Mouse (Mus musculus): ENCODE measurements around the gene Ilk. TPM values are rescaled to one million over a fixed set of nuclear protein-coding genes. Genes with fewer than 3 reads are reported as not detected.

Gene Ilk
- polyA plus RNA-seq (2015; fragmentation: Nextera tagmentation; extraction: Ambion mirVana): 95.1 and 103 TPM in 2 replicates

DNA sequence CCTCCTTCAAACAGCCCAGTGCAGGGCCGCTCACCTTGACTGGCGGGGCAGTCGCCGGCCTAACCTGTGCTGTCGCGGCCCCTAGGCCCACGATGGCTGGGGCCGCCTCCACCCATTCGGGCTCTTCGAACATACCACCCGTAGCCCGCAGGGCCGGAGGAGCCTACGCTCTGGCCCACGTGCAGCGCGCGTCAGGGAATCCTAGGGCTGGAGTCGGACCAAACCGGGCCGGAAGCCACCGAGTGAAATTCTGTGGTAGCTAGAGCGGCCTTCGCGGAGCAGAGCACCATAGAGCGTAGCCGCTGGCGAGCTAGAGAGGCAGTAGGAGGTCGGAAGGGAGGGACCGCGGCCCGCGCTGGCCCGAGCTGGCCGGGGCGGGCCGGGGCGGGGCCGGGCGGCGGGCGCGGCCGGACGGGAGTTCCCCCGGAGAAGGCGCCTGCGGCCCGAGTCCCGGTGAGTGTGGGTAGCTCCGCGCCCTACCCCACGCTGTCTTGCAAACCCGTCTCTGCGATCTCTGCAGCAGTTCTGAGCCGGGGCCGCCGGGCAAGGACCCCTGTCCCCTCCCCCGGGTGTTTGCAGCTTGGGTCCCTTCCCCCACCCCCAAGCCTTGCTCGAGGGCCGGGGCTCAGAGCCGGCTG, at the start of gene Ilk:
Gene Ilk, plus strand, starts transcription at position 329 of the 638 bp plus-strand sequence.
- Histone ChIP-seq H3K27ac (ENCODE audit: low read depth) (peak within 1 kb of the TSS; percentile 97), H3K9me3 (ENCODE audit: low read length) (no peaks in the 10 kb centered on the region), H3K4me2 (ENCODE audit: low read depth, low read length) (peak within 1 kb of the TSS; percentile 98), H3K27me3 (ENCODE audit: insufficient read depth, low read length) (no peaks in the 10 kb centered on the region), H3K4me1 (ENCODE audit: insufficient read depth) (peaks cover 22% of the 10 kb centered on the region), H3K9ac (replicated peaks) (peak within 1 kb of the TSS; percentile 96), H3K36me3 (replicated peaks; ENCODE audit: insufficient read depth, low read length) (peaks cover 49% of the 10 kb centered on the region), H3K4me3 (ENCODE audit: low read depth, low read length) (peak within 1 kb of the TSS; percentile 94)
- ATAC-seq: peak; percentile 99
- under 1% methylated on average over 62 of the region's 62 CpGs for WGBS (ENCODE audit: insufficient replicate concordance)
- peak; percentile 92 for DNase-seq
- TF ChIP-seq EP300 (IDR thresholded peaks at IDR 0.05; ENCODE audit: low read depth): no peak
- TF ChIP-seq CTCF (IDR thresholded peaks at IDR 0.05; ENCODE audit: low read depth): no peak

DNA sequence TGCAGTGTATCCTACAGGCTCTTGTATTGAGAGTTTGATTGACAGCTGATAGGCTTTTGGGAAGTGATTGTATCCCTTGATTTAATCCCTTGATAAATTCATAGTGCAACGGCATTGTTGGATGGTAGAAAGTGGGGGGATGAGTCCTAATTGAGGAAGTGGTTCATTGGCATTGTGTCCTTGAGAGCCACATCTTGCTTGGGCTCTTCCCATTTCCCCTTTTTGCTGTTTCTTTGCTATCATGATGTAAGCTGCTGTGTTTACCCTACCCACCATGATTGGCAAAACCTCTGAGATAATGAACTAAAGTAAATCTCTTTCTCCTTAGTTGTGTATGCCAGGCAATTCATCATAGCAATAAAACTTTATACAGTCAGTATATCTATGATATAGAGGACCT, 45.5 kb upstream of the Ilk start:
- no peak for ATAC-seq
- H3K4me2 ChIP-seq (ENCODE audit: low read depth, low read length): no peak overlapping the region
- WGBS (ENCODE audit: insufficient replicate concordance): 31% methylated on average over 1 of the region's 1 CpGs

DNA sequence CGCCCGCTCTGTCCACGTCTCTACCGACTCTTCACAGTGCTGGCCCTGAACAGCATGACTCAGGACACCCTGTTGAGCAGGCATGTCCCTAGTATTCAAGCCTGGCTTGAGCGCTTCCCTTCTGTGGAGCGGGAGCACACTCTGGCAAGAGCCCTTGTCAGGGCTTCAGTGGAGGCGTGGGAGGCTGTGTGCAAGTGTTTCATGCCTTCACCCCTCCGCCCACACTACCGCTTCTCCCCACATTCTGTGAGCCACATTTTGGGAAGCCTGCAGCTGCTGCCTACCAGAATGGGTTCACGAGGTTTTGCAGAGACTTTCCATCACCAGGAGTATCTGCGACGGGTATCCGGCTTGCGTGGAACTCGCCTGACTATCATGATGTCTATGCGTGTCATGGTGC, 33.2 kb upstream of the Ilk start:
- H3K9ac ChIP-seq (replicated peaks): no peak overlapping the region
- H3K36me3 ChIP-seq (replicated peaks; ENCODE audit: insufficient read depth, low read length): no peaks in the 10 kb centered on the region
- TF ChIP-seq CTCF (IDR thresholded peaks at IDR 0.05; ENCODE audit: low read depth) (no peak), EP300 (IDR thresholded peaks at IDR 0.05; ENCODE audit: low read depth) (no peak)
- H3K27me3 ChIP-seq (ENCODE audit: insufficient read depth, low read length): no peaks in the 10 kb centered on the region
- H3K4me2 ChIP-seq (ENCODE audit: low read depth, low read length): no peak overlapping the region
- H3K9me3 ChIP-seq (ENCODE audit: low read length): no peaks in the 10 kb centered on the region
- no peak overlapping the region for H3K4me3 ChIP-seq (ENCODE audit: low read depth, low read length)
- no peak for DNase-seq
- WGBS (ENCODE audit: insufficient replicate concordance): 81% methylated on average over 16 of the region's 16 CpGs
- no peak overlapping the region for H3K27ac ChIP-seq (ENCODE audit: low read depth)
- no peaks in the 10 kb centered on the region for H3K4me1 ChIP-seq (ENCODE audit: insufficient read depth)
- ATAC-seq: no peak

More for the DNA sequence above, 45.5 kb upstream of the Ilk start:
- Histone ChIP-seq H3K27me3 (ENCODE audit: insufficient read depth, low read length) (no peaks in the 10 kb centered on the region), H3K27ac (ENCODE audit: low read depth) (no peak overlapping the region), H3K36me3 (replicated peaks; ENCODE audit: insufficient read depth, low read length) (no peaks in the 10 kb centered on the region), H3K9me3 (ENCODE audit: low read length) (no peaks in the 10 kb centered on the region), H3K4me3 (ENCODE audit: low read depth, low read length) (no peak overlapping the region), H3K9ac (replicated peaks) (no peak overlapping the region), H3K4me1 (ENCODE audit: insufficient read depth) (no peaks in the 10 kb centered on the region)
- TF ChIP-seq EP300 (IDR thresholded peaks at IDR 0.05; ENCODE audit: low read depth): no peak
- TF ChIP-seq CTCF (IDR thresholded peaks at IDR 0.05; ENCODE audit: low read depth): no peak
- no peak for DNase-seq

DNA sequence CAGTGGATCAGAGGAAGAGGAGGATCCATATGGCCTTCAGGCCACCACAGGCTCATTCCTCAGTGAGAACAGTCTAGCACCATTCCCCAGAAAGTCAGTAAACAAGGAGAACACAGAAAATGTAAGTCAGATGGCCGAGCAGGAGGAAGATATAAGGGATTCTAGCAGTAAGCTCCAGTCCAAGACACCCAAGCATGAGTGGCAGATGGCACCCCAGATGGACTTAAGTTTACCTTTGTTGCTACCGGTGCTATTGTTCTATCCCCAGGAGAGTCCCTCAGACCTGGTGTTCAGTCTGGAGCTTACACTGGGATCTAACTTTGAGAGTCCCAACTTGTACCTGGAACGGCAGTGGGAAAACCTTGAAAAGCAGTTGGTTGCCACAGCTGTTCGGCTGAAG, 32.6 kb upstream of the Ilk start:
- no peak for ATAC-seq
- H3K9ac ChIP-seq (replicated peaks): no peak overlapping the region
- no peak for TF ChIP-seq EP300 (IDR thresholded peaks at IDR 0.05; ENCODE audit: low read depth)
- no peak for TF ChIP-seq CTCF (IDR thresholded peaks at IDR 0.05; ENCODE audit: low read depth)
- no peaks in the 10 kb centered on the region for H3K27me3 ChIP-seq (ENCODE audit: insufficient read depth, low read length)
- no peaks in the 10 kb centered on the region for H3K36me3 ChIP-seq (replicated peaks; ENCODE audit: insufficient read depth, low read length)
- 79% methylated on average over 4 of the region's 4 CpGs for WGBS (ENCODE audit: insufficient replicate concordance)
- H3K4me1 ChIP-seq (ENCODE audit: insufficient read depth): no peaks in the 10 kb centered on the region
- no peak overlapping the region for H3K27ac ChIP-seq (ENCODE audit: low read depth)
- no peaks in the 10 kb centered on the region for H3K9me3 ChIP-seq (ENCODE audit: low read length)
- no peak overlapping the region for H3K4me3 ChIP-seq (ENCODE audit: low read depth, low read length)
- H3K4me2 ChIP-seq (ENCODE audit: low read depth, low read length): no peak overlapping the region
- no peak for DNase-seq

DNA sequence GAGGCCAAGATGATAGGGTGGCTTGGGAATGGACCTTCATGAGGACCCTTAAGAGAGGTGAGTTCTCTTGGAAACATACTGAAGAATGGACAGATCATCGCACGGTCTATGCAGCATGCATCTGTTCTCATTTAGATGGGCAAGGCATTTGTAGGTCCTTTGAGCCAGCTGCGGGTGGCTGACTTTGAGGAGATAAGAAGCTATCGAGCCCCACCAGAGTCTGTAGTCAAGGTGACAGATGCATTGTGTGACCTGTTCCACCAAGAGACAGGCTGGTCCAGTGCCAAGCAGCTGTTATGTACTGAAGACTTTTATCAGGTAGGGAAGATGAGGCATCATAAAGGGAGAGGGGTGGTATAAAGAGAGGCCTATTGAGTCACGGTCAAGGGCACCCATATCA, 27.7 kb upstream of the Ilk start:
- peak; percentile 42 for DNase-seq
- H3K27ac ChIP-seq (ENCODE audit: low read depth): no peak overlapping the region
- WGBS (ENCODE audit: insufficient replicate concordance): 61% methylated on average over 5 of the region's 5 CpGs
- no peaks in the 10 kb centered on the region for H3K9me3 ChIP-seq (ENCODE audit: low read length)
- no peaks in the 10 kb centered on the region for H3K4me1 ChIP-seq (ENCODE audit: insufficient read depth)
- no peaks in the 10 kb centered on the region for H3K27me3 ChIP-seq (ENCODE audit: insufficient read depth, low read length)
- no peak overlapping the region for H3K4me2 ChIP-seq (ENCODE audit: low read depth, low read length)
- no peak overlapping the region for H3K9ac ChIP-seq (replicated peaks)
- TF ChIP-seq EP300 (IDR thresholded peaks at IDR 0.05; ENCODE audit: low read depth): peak; percentile 68
- TF ChIP-seq CTCF (IDR thresholded peaks at IDR 0.05; ENCODE audit: low read depth): no peak
- ATAC-seq: peak; percentile 83
- no peak overlapping the region for H3K4me3 ChIP-seq (ENCODE audit: low read depth, low read length)
- H3K36me3 ChIP-seq (replicated peaks; ENCODE audit: insufficient read depth, low read length): no peaks in the 10 kb centered on the region

DNA sequence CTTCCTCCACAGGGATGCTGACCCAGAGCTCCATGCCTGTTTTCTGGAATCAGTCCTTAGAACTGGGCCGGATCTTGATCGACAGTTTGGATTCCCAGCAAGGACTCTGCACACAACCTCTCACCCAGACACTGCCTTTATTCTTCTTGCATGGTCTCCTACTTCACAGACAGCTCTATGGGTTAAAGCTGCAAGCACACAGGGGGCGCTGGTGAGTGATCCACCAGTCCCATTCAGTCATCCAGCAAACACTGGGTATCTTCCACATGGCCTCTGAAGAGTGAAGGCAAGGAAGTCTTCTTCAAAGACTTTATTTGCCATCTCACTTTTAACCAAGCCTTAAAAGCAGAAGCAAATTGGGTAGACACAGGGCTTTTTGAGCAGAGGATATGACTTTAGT, 21.0 kb upstream of the Ilk start:
- Histone ChIP-seq H3K4me3 (ENCODE audit: low read depth, low read length) (no peak overlapping the region), H3K4me2 (ENCODE audit: low read depth, low read length) (no peak overlapping the region), H3K9me3 (ENCODE audit: low read length) (no peaks in the 10 kb centered on the region), H3K27ac (ENCODE audit: low read depth) (no peak overlapping the region), H3K4me1 (ENCODE audit: insufficient read depth) (no peaks in the 10 kb centered on the region), H3K9ac (replicated peaks) (no peak overlapping the region), H3K36me3 (replicated peaks; ENCODE audit: insufficient read depth, low read length) (no peaks in the 10 kb centered on the region), H3K27me3 (ENCODE audit: insufficient read depth, low read length) (no peaks in the 10 kb centered on the region)
- DNase-seq (no peak), ATAC-seq (no peak)
- TF ChIP-seq CTCF (IDR thresholded peaks at IDR 0.05; ENCODE audit: low read depth) (peak; percentile 39), EP300 (IDR thresholded peaks at IDR 0.05; ENCODE audit: low read depth) (no peak)
- 48% methylated on average over 3 of the region's 3 CpGs for WGBS (ENCODE audit: insufficient replicate concordance)

All from liver, postnatal 0 days (tissue).